Mouse (Mus musculus): ENCODE results near the gene Col18a1. TPM values are rescaled to one million over a fixed set of nuclear protein-coding genes. Genes with fewer than 3 reads are reported as not detected.

Gene Col18a1
- polyA plus RNA-seq, 1 experiment from 2014 or later, result 449 TPM

GRCm38 (mm10) chr10:77132118-77132517 lies 34.2 kb downstream of the Col18a1 start:
- CTCF ChIA-PET, result interaction anchor here (0.9 to 4.0 kb wide), 7 partner anchors 12 to 125 kb away, joined by 3 to 63 read pairs (median 16); no protein-coding TSS in a partner anchor
- DNase-seq (ENCODE audit: low read depth, low spot score), result no peak
- in situ Hi-C loops (cut with MboI; ENCODE audit: low pct_unique_long_range_greater_than_20kb), result loop anchor here (5.0 to 10.0 kb wide), 2 partner anchors 120 to 223 kb away; no protein-coding TSS in a partner anchor
- no peak for ATAC-seq
- POLR2A ChIA-PET, result interaction anchor here (1.2 to 3.4 kb wide), 2 partner anchors 34 to 121 kb away, joined by 4 to 15 read pairs; partner anchors contain the start of gene Col18a1
- no peak for TF ChIP-seq CTCF (IDR thresholded peaks at IDR 0.05)
- no peaks in the 10 kb centered on the region for H3K27me3 ChIP-seq

- TF ChIP-seq CTCF (IDR thresholded peaks at IDR 0.05), result no peak
- ATAC-seq (no peak), DNase-seq (ENCODE audit: low read depth, low spot score) (no peak)
- ChIA-PET CTCF (interaction anchor here (1.2 to 4.0 kb wide), 14 partner anchors 13 to 150 kb away, joined by 3 to 63 read pairs (median 8); partner anchors contain the start of gene Pofut2), POLR2A (interaction anchor here (1.2 to 3.4 kb wide), 6 partner anchors 14 to 122 kb away, joined by 4 to 15 read pairs (median 6); partner anchors contain the start of gene Col18a1)
- H3K27me3 ChIP-seq, result no peaks in the 10 kb centered on the region
- in situ Hi-C loops (cut with MboI; ENCODE audit: low pct_unique_long_range_greater_than_20kb), result loop anchor here (5.0 to 10.0 kb wide), 2 partner anchors 121 to 223 kb away; no protein-coding TSS in a partner anchor
These were observed 34.8 kb downstream of the Col18a1 start for GRCm38 (mm10) chr10:77131536-77131935.

- CTCF ChIA-PET, result interaction anchor here (0.7 to 4.0 kb wide), 29 partner anchors 13 to 295 kb away, joined by 3 to 63 read pairs (median 6); partner anchors contain the start of genes Col18a1 and Pofut2
- POLR2A ChIA-PET, result interaction anchor here (0.6 to 3.4 kb wide), 9 partner anchors 15 to 257 kb away, joined by 3 to 15 read pairs (median 4); partner anchors contain the start of gene Pofut2
- TF ChIP-seq CTCF (IDR thresholded peaks at IDR 0.05), result no peak
- ATAC-seq (peak; percentile 76), DNase-seq (ENCODE audit: low read depth, low spot score) (peak; percentile 99)
- H3K27me3 ChIP-seq, result no peaks in the 10 kb centered on the region
- in situ Hi-C loops (cut with MboI; ENCODE audit: low pct_unique_long_range_greater_than_20kb), result loop anchor here (5.0 to 10.0 kb wide), 2 partner anchors 122 to 224 kb away; no protein-coding TSS in a partner anchor
These were observed 35.6 kb downstream of the Col18a1 start for GRCm38 (mm10) chr10:77130561-77131240.

- ChIA-PET POLR2A (interaction anchor here (0.6 to 3.4 kb wide), 10 partner anchors 16 to 256 kb away, joined by 3 to 15 read pairs (median 4); partner anchors contain the start of gene Pofut2), CTCF (interaction anchor here (0.9 to 4.0 kb wide), 23 partner anchors 12 to 294 kb away, joined by 3 to 63 read pairs (median 6); partner anchors contain the start of genes Col18a1 and Pofut2)
- TF ChIP-seq CTCF (IDR thresholded peaks at IDR 0.05), result no peak
- ATAC-seq (no peak), DNase-seq (ENCODE audit: low read depth, low spot score) (no peak)
- H3K27me3 ChIP-seq, result no peaks in the 10 kb centered on the region
- in situ Hi-C loops (cut with MboI; ENCODE audit: low pct_unique_long_range_greater_than_20kb), result loop anchor here (5.0 to 10.0 kb wide), 4 partner anchors 48 to 293 kb away; no protein-coding TSS in a partner anchor
These were observed 36.5 kb downstream of the Col18a1 start for GRCm38 (mm10) chr10:77129637-77130410.

- DNase-seq (ENCODE audit: low read depth, low spot score) (no peak), ATAC-seq (peak; percentile 36)
- ChIA-PET POLR2A (no interaction called here), CTCF (interaction anchor here (1.4 to 1.9 kb wide), 3 partner anchors 23 to 125 kb away, joined by 5 to 6 read pairs (median 6); no protein-coding TSS in a partner anchor)
- TF ChIP-seq CTCF (IDR thresholded peaks at IDR 0.05), result no peak
- H3K27me3 ChIP-seq, result no peaks in the 10 kb centered on the region
- in situ Hi-C loops (cut with MboI; ENCODE audit: low pct_unique_long_range_greater_than_20kb), result loop anchor here (5.0 kb wide), 2 partner anchors 46 to 291 kb away; no protein-coding TSS in a partner anchor
These were observed 38.4 kb downstream of the Col18a1 start for GRCm38 (mm10) chr10:77127926-77128325.

- ATAC-seq, result no peak
- in situ Hi-C loops (cut with MboI; ENCODE audit: low pct_unique_long_range_greater_than_20kb), result loop anchor here (5.0 kb wide), 2 partner anchors 44 to 289 kb away; no protein-coding TSS in a partner anchor
- ChIA-PET CTCF (interaction anchor here (1.8 to 1.9 kb wide), 2 partner anchors 25 to 43 kb away, joined by 6 read pairs; no protein-coding TSS in a partner anchor), POLR2A (no interaction called here)
- DNase-seq (ENCODE audit: low read depth, low spot score), result no peak
- no peaks in the 10 kb centered on the region for H3K27me3 ChIP-seq
- no peak for TF ChIP-seq CTCF (IDR thresholded peaks at IDR 0.05)
These were observed 39.8 kb downstream of the Col18a1 start for GRCm38 (mm10) chr10:77126590-77126989.

GRCm38 (mm10) chr10:77125078-77125731 lies 41.1 kb downstream of the Col18a1 start:
- DNase-seq (ENCODE audit: low read depth, low spot score), result no peak
- peak; percentile 28 for ATAC-seq
- no peaks in the 10 kb centered on the region for H3K27me3 ChIP-seq
- POLR2A ChIA-PET, result interaction anchor here (0.7 kb wide), 1 partner anchor 35 kb away, joined by 3 read pairs; no protein-coding TSS in a partner anchor
- CTCF ChIA-PET, result interaction anchor here (1.6 kb wide), 1 partner anchor 9 kb away, joined by 5 read pairs; no protein-coding TSS in a partner anchor
- TF ChIP-seq CTCF (IDR thresholded peaks at IDR 0.05), result no peak
- in situ Hi-C loops (cut with MboI; ENCODE audit: low pct_unique_long_range_greater_than_20kb), result loop anchor here (5.0 kb wide), 2 partner anchors 43 to 288 kb away; no protein-coding TSS in a partner anchor

GRCm38 (mm10) chr10:77123953-77124352 lies 42.4 kb downstream of the Col18a1 start:
- ChIA-PET CTCF (interaction anchor here (0.8 kb wide), 1 partner anchor 127 kb away, joined by 3 read pairs; no protein-coding TSS in a partner anchor), POLR2A (interaction anchor here (1.5 kb wide), 1 partner anchor 15 kb away, joined by 3 read pairs; no protein-coding TSS in a partner anchor)
- TF ChIP-seq CTCF (IDR thresholded peaks at IDR 0.05), result no peak
- in situ Hi-C loops (cut with MboI; ENCODE audit: low pct_unique_long_range_greater_than_20kb), result no loop called here
- no peaks in the 10 kb centered on the region for H3K27me3 ChIP-seq
- DNase-seq (ENCODE audit: low read depth, low spot score) (no peak), ATAC-seq (no peak)
